Mouse (Mus musculus) heart, embryonic 13.5 days (tissue): ENCODE measurements around the gene Cpne2. TPM values are rescaled to one million over a fixed set of nuclear protein-coding genes. Genes with fewer than 3 reads are reported as not detected.

Source experiments
- microRNA-seq: library from miRNA; unstranded; fragments of <30 nt; microRNA quantifications from one replicate; pipeline ENCODE4, GENCODE M21; 2016
- polyA plus RNA-seq: library from polyadenylated mRNA; unstranded; fragments of >200 nt; fragmentation: Nextera tagmentation; extraction: Ambion mirVana; gene quantifications from 2 replicates; pipeline ENCODE4 v1.2.1, GENCODE M21; 2015

Cpne2 gene
- polyA plus RNA-seq, 1 experiment from 2014 or later, result 6.1 TPM

Small RNA genes within 50 kb of the gene (microRNA-seq; reads per million reads assigned to microRNA genes)
- gene Mir7072, result not detected

Other genes with a start within 250 kb of the Cpne2 start
- gene Slc12a3, start 203.8 kb upstream of the Cpne2 start, polyA plus RNA-seq, result not detected in 2 replicates
- 80.6 and 81.1 TPM in 2 replicates for gene Herpud1, start 146.6 kb upstream of the Cpne2 start, polyA plus RNA-seq
- gene Nlrc5, start 98.6 kb upstream of the Cpne2 start, polyA plus RNA-seq, result 0.25 and 0.27 TPM in 2 replicates
- gene Rspry1, start 68.9 kb downstream of the Cpne2 start, polyA plus RNA-seq, result 21.6 and 22.9 TPM in 2 replicates
- gene Fam192a, start 69.0 kb downstream of the Cpne2 start, polyA plus RNA-seq, result 32.4 and 33.1 TPM in 2 replicates
- gene Arl2bp, start 133.6 kb downstream of the Cpne2 start, polyA plus RNA-seq, result 131 and 135 TPM in 2 replicates
- gene Pllp, start 163.3 kb downstream of the Cpne2 start, polyA plus RNA-seq, result 0.23 and 0.55 TPM in 2 replicates
- not detected in 2 replicates for gene Ccl22, start 212.6 kb downstream of the Cpne2 start, polyA plus RNA-seq
- 11.2 and 12.9 TPM in 2 replicates for gene Cx3cl1, start 239.0 kb downstream of the Cpne2 start, polyA plus RNA-seq